Mouse (Mus musculus): ENCODE data around the gene Cd3eap.

Cd3eap gene

GRCm38 (mm10) chr7:19359299-19359891, at the start of gene Cd3eap, which contains the start of gene Ppp1r13l:
Gene Cd3eap, minus strand, starts transcription at chr7:19359483.
Gene Ppp1r13l, plus strand, starts transcription at chr7:19359749.
- peak; percentile 62 to 72 for DNase-seq (ENCODE audit: low spot score in 2 of 2)

GRCm38 (mm10) chr7:19405417-19405816, 46.1 kb upstream of the Cd3eap start:
- peak; percentile 57 to 87 for DNase-seq (ENCODE audit: low spot score in 2 of 2)

- DNase-seq (ENCODE audit: low spot score in 2 of 2), result no peak
Measured at GRCm38 (mm10) chr7:19404476-19404875, 45.2 kb upstream of the Cd3eap start, which contains the start of gene Ckm. Gene Ckm, plus strand, starts transcription at chr7:19404776.

- DNase-seq (ENCODE audit: low spot score in 2 of 2), result peak; percentile 86 to 89
Measured at GRCm38 (mm10) chr7:19403731-19404296, 44.5 kb upstream of the Cd3eap start, which contains the start of gene Klc3. Gene Klc3, minus strand, starts transcription at chr7:19404104.

- DNase-seq (ENCODE audit: low spot score in 2 of 2), result no peak
Measured at GRCm38 (mm10) chr7:19402535-19403112, 43.3 kb upstream of the Cd3eap start.

GRCm38 (mm10) chr7:19400946-19401345, 41.7 kb upstream of the Cd3eap start:
- DNase-seq (ENCODE audit: low spot score in 2 of 2), result no peak

- DNase-seq (ENCODE audit: low spot score in 2 of 2), result peak; percentile 55 to 61
Measured at GRCm38 (mm10) chr7:19399496-19400280, 40.4 kb upstream of the Cd3eap start.

GRCm38 (mm10) chr7:19394484-19394883, 35.2 kb upstream of the Cd3eap start:
- DNase-seq (ENCODE audit: low spot score in 2 of 2), result no peak

GRCm38 (mm10) chr7:19388699-19389413, 29.6 kb upstream of the Cd3eap start:
- no peak for DNase-seq (ENCODE audit: low spot score in 2 of 2)

- DNase-seq (ENCODE audit: low spot score in 2 of 2), result no peak
Measured at GRCm38 (mm10) chr7:19383708-19384107, 24.4 kb upstream of the Cd3eap start.

- DNase-seq (ENCODE audit: low spot score in 2 of 2), result peak; percentile 26 to 38
Measured at GRCm38 (mm10) chr7:19382166-19382541, 22.9 kb upstream of the Cd3eap start.

GRCm38 (mm10) chr7:19381377-19382165, 22.3 kb upstream of the Cd3eap start, which contains the start of gene Ercc2:
Gene Ercc2, plus strand, starts transcription at chr7:19382010.
- peak; percentile 98 to 99 for DNase-seq (ENCODE audit: low spot score in 2 of 2)

- DNase-seq (ENCODE audit: low spot score in 2 of 2), result no peak
Measured at GRCm38 (mm10) chr7:19378049-19378448, 18.8 kb upstream of the Cd3eap start.

- no peak for DNase-seq (ENCODE audit: low spot score in 2 of 2)
Measured at GRCm38 (mm10) chr7:19376019-19376418, 16.7 kb upstream of the Cd3eap start.

- DNase-seq (ENCODE audit: low spot score in 2 of 2), result no peak
Measured at GRCm38 (mm10) chr7:19375368-19375767, 16.1 kb upstream of the Cd3eap start.

- DNase-seq (ENCODE audit: low spot score in 2 of 2), result no peak
Measured at GRCm38 (mm10) chr7:19373367-19373766, 14.1 kb upstream of the Cd3eap start.

- DNase-seq (ENCODE audit: low spot score in 2 of 2), result peak; percentile 58 to 78
Measured at GRCm38 (mm10) chr7:19369823-19370425, 10.6 kb upstream of the Cd3eap start.

- DNase-seq (ENCODE audit: low spot score in 2 of 2), result no peak
Measured at GRCm38 (mm10) chr7:19368380-19368779, 9.1 kb upstream of the Cd3eap start.

- no peak for DNase-seq (ENCODE audit: low spot score in 2 of 2)
Measured at GRCm38 (mm10) chr7:19365376-19365775, 6.1 kb upstream of the Cd3eap start.

GRCm38 (mm10) chr7:19363881-19364280, 4.6 kb upstream of the Cd3eap start:
- DNase-seq (ENCODE audit: low spot score in 2 of 2), result peak; percentile 45 to 74
